Mouse (Mus musculus) testis, adult 2 months (tissue): ENCODE data around the gene Apip.

Experiments
- CTCF ChIP-seq: fragments of 200-500 bp; IDR thresholded peaks from 2 replicates; pipeline ENCODE4 v1.5.1; 2012; ENCODE audit warnings: low read depth, mild to moderate bottlenecking, inconsistent platforms, low read length, moderate library complexity; ENCODE audit not compliant: control insufficient read depth, insufficient read depth, insufficient replicate concordance
- POLR2A ChIP-seq: fragments of 200-500 bp; IDR thresholded peaks from 2 replicates; pipeline ENCODE4 v1.6.1; 2012; ENCODE audit warnings: low read depth, mild to moderate bottlenecking, inconsistent platforms, low read length, moderate library complexity; ENCODE audit not compliant: control insufficient read depth

DNA sequence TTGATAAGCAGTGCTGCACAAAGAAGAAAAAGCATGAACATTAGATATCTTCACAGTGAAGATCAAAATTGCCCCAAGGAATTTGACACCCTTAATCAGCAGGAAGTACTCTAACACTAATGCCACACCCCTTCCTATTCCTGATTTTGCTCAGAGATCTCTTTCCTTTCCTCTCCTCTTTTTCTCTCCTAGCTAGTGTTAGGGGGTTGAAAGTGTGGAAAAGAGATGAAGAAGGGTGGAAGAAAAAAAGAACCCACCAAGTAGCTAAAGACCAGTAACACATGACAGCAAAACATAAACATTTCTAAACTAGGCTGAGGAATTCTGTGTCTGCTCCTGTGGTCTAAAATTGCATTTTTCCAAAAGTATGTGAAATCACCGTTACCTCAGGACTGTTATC lies 4.9 kb upstream of the Apip start:
- TF ChIP-seq CTCF (no peak), POLR2A (no peak)
